ENCODE assay signal across 8 mouse cellular contexts in the genomic region with DNA sequence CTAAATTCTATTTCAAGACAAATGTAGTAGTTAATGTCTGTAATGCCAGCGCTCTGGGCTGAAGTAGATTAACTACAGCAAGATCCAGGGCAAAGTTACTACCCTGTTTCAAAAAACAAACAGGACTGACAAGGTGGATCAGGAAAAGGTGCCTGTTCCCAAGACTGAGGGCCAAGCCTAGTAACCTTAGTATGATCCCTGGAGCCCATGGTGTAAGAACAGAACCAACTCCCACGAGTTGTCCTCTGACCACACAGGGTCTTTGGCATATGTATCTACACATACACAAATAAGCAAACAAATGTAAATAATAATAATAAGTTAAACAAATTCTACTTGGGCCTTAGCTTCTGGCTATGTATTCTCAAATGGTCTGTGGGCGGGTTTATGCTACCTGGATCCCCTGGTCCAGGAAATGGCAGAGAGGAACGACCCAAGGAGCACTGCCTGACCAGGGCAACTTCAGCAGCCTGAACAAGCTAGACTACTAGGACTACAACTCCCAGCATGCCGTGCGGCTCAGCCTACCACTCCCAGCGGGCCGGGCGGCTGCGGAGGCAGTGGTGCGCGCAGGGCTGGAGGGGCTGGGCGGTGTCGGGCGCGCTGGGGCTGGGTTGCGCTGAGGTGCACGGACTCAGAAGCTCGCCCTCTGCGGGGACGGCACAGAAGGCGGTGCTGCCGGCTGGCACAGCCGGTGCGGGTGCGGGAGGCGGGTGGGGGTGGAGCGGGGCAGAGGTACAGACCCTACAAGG. TPM values are rescaled to one million over a fixed set of nuclear protein-coding genes. Genes with fewer than 3 reads are reported as not detected.
DNase-seq lines count a peak whose midpoint lies in the region; ATAC-seq and TF ChIP-seq lines count a peak whose summit lies in the region.

A gene (plus strand): TSS at position 560 of the 752 bp plus-strand sequence.

- intact Hi-C loops in heart, postnatal 36 days (cut with DNase I), result no loop called here

- no peak for TF ChIP-seq CTCF in G1E (IDR thresholded peaks at IDR 0.05; ENCODE audit: low read depth, low read length)

- peak within 1 kb of the TSS; percentile 71 for H3K4me2 ChIP-seq in forebrain, embryonic 16.5 days (ENCODE audit: low read length)
- H3K4me2 ChIP-seq in lung, embryonic 15.5 days, result peak within 1 kb of the TSS; percentile 78

- H3K27ac ChIP-seq in forebrain, embryonic 16.5 days (ENCODE audit: low read length), result peak within 1 kb of the TSS; percentile 92
- H3K27ac ChIP-seq in lung, embryonic 15.5 days, result peak within 1 kb of the TSS; percentile 41

- peak; percentile 96 for DNase-seq in G1E (ENCODE audit: low spot score)
- peak; percentile 98 to 99 for DNase-seq in cerebellum, adult 18-20 months
- peak; percentile 94 to 96 for DNase-seq in heart, postnatal 36 days
- peak; percentile 93 to 94 for DNase-seq in layer of hippocampus, adult 8-10 months (ENCODE audit: low spot score in 2 of 2)
- peak; percentile 91 for DNase-seq in ovary, adult 18-20 months (ENCODE audit: low spot score)
- DNase-seq in thymus, postnatal 0 days (ENCODE audit: low spot score), result peak; percentile 90

- peaks cover 17% of the 10 kb centered on the region for H3K4me1 ChIP-seq in G1E (ENCODE audit: insufficient read depth, low read depth, low read length)
- peaks cover 15% of the 10 kb centered on the region for H3K4me1 ChIP-seq in forebrain, embryonic 16.5 days (replicated peaks; ENCODE audit: control insufficient read depth, insufficient read depth, low read length)
- peaks cover 9% of the 10 kb centered on the region for H3K4me1 ChIP-seq in lung, embryonic 15.5 days

- H3K36me3 ChIP-seq in G1E (replicated peaks), result peaks cover 34% of the 10 kb centered on the region
- H3K36me3 ChIP-seq in forebrain, embryonic 16.5 days (ENCODE audit: control insufficient read depth, insufficient read depth), result peaks cover 16% of the 10 kb centered on the region; the same call in 1 of the 2 replicates
- peaks cover 17% of the 10 kb centered on the region for H3K36me3 ChIP-seq in lung, embryonic 15.5 days

- 5% methylated on average over 27 of the region's 28 CpGs for WGBS in forebrain, embryonic 16.5 days
- 4% methylated on average over 28 of the region's 28 CpGs for WGBS in lung, embryonic 15.5 days

- peak within 1 kb of the TSS; percentile 92 for H3K4me3 ChIP-seq in G1E (ENCODE audit: low read depth, low read length)
- H3K4me3 ChIP-seq in forebrain, embryonic 16.5 days (replicated peaks; ENCODE audit: low read length), result peak within 1 kb of the TSS; percentile 80
- peak within 1 kb of the TSS; percentile 80 for H3K4me3 ChIP-seq in lung, embryonic 15.5 days

- no peaks in the 10 kb centered on the region for H3K9me3 ChIP-seq in G1E (replicated peaks)
- no peaks in the 10 kb centered on the region for H3K9me3 ChIP-seq in forebrain, embryonic 16.5 days (ENCODE audit: control insufficient read depth, low read length)
- H3K9me3 ChIP-seq in lung, embryonic 15.5 days, result no peaks in the 10 kb centered on the region

- peak; percentile 62; the same call in 1 of the 2 replicates for ATAC-seq in G1E (ENCODE audit: extremely low read depth, insufficient number of reproducible peaks, low FRiP score, poor library complexity, severe bottlenecking)
- peak; percentile 100 for ATAC-seq in forebrain, embryonic 16.5 days
- ATAC-seq in lung, embryonic 15.5 days (ENCODE audit: borderline replicate concordance, extremely low read depth, low FRiP score, low TSS enrichment), result peak; percentile 98

- H3K9ac ChIP-seq in forebrain, embryonic 16.5 days (replicated peaks; ENCODE audit: low read depth, low read length), result peak within 1 kb of the TSS; percentile 90
- H3K9ac ChIP-seq in lung, embryonic 15.5 days, result peak within 1 kb of the TSS; percentile 73

- peaks cover 13% of the 10 kb centered on the region for H3K27me3 ChIP-seq in G1E (ENCODE audit: insufficient read depth, low read length)
- H3K27me3 ChIP-seq in forebrain, embryonic 16.5 days (replicated peaks; ENCODE audit: control insufficient read depth, insufficient read depth, low read length), result no peaks in the 10 kb centered on the region
- H3K27me3 ChIP-seq in lung, embryonic 15.5 days, result no peaks in the 10 kb centered on the region

RNA-seq across cellular contexts. Expression of the gene that starts here (rescaled TPM):
- total RNA-seq in G1E (2014; fragmentation: Nextera tagmentation), result 4.2 and 9.0 TPM in 2 replicates
- 5.5 and 8.6 TPM in 2 replicates for total RNA-seq in G1E (2017)
- polyA plus RNA-seq in G1E (2012), result 5.7 and 6.7 TPM in 2 replicates
- polyA plus RNA-seq in forebrain, embryonic 16.5 days (2015; fragmentation: Nextera tagmentation; extraction: Ambion mirVana), result 28.3 and 33.7 TPM in 2 replicates
- total RNA-seq in heart, postnatal 36 days (2021), result 10 to 100 TPM; 16.2 to 19.3 TPM
- 10 to 100 TPM; 65.4 to 69.0 (median 67.5) TPM for total RNA-seq in layer of hippocampus, adult 8-10 months (2022)
- polyA plus RNA-seq in lung, embryonic 15.5 days (2015; fragmentation: Nextera tagmentation; extraction: Ambion mirVana), result 14.9 and 15.4 TPM in 2 replicates
- polyA plus RNA-seq in thymus, postnatal 0 days (2015; fragmentation: Nextera tagmentation; extraction: Ambion mirVana), result 6.1 and 6.6 TPM in 2 replicates

Comparison
In these comparisons a context has a peak if more than half of its experiments do, and no peak if none do; other contexts are left out.
1. Peak in every context shown above with its lines: DNase-seq, ATAC-seq, H3K4me3 ChIP-seq and H3K27ac ChIP-seq.